Mouse (Mus musculus): ENCODE measurements around the gene Ptprj. TPM values are rescaled to one million over a fixed set of nuclear protein-coding genes. Genes with fewer than 3 reads are reported as not detected.

The Ptprj gene
- total and polyA plus RNA-seq, 3 experiments = 6.9 to 8.9 (median 7.3) TPM

DNA sequence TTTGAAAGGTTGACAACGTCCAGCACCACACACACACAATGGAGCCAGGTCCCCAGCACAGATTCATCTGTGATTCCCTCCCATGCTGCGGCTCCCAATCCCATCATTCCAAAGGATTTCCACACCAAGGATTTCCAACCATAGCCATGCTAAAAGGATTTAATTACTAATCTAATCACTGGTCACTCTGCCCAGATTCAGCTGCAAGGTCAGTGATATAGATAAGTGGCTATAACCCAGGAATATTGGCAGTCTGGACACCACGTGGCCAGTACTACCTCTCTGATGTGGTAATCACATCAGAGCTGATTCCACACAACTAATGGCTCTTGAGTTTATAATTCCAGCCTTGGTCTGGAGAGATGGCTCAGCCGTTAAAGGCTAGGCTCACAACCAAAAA, 41.2 kb downstream of the Ptprj start:
- Histone ChIP-seq H3K4me2 (ENCODE audit: insufficient read depth, low read depth, poor library complexity, severe bottlenecking) (no peak overlapping the region), H3K4me1 (ENCODE audit: control insufficient read depth in 1 of 2, insufficient read depth in 2 of 2) (peaks cover 22 to 63% of the 10 kb centered on the region in 2 experiments), H3K9me3 (replicated peaks; ENCODE audit: low read length) (no peaks in the 10 kb centered on the region), H3K27me3 (replicated peaks) (no peaks in the 10 kb centered on the region), H3K79me2 (replicated peaks; ENCODE audit: control insufficient read depth, extremely low read depth, insufficient read depth, poor library complexity, severe bottlenecking) (peaks cover 7% of the 10 kb centered on the region), H3K36me3 (replicated peaks in 1 of 2; ENCODE audit: control insufficient read depth in 1 of 2, insufficient read depth in 1 of 2, low read length in 1 of 2) (peaks cover 0 to 2% of the 10 kb centered on the region in 2 experiments), H3K4me3 (replicated peaks in 1 of 3; ENCODE audit: low read depth in 2 of 3, low read length in 2 of 3, poor library complexity in 1 of 3) (no peak overlapping the region), H3K27ac (ENCODE audit: insufficient read depth, low read depth) (no peak overlapping the region), H3K9ac (ENCODE audit: insufficient read depth, low read depth) (no peak overlapping the region)
- dilution Hi-C loops (cut with MboI; ENCODE audit: extremely low pct_ligation_motif_present, extremely low pct_unique_long_range_greater_than_20kb, low sequenced_read_pairs) (no loop called here), in situ Hi-C loops (cut with MboI; ENCODE audit: low pct_ligation_motif_present, low pct_unique_long_range_greater_than_20kb, low sequenced_read_pairs) (no loop called here)
- no peak for DNase-seq (ENCODE audit: extremely low read depth)
- TF ChIP-seq JUND (conservative IDR thresholded peaks at IDR 0.05; ENCODE audit: low read depth, low read length) = no peak
- no peak for TF ChIP-seq E2F4 (IDR thresholded peaks at IDR 0.05; ENCODE audit: insufficient replicate concordance, low read depth, low read length)
- no peak for TF ChIP-seq ETS1 (conservative IDR thresholded peaks at IDR 0.05; ENCODE audit: low read depth, low read length)

DNA sequence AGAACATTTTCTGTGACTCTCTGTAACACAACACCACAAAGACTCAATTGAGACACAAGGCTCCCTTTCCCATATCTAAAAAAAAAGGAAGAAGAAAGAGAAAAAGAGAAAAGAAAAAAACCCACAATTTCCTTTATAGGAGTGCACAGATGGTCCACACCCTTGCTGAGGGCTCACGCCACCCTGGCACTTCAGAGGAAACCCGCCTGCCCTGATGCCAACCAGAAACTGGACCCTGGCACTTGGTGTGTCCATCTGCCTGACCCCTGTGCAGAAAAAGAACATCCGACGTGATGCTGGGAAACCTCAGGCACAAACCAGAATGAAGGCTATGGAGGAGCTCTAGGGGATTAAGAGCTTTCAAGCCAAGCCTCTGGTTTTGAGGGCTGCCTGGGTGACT, 43.2 kb downstream of the Ptprj start:
- Histone ChIP-seq H3K9me3 (replicated peaks; ENCODE audit: low read length) (no peaks in the 10 kb centered on the region), H3K9ac (ENCODE audit: insufficient read depth, low read depth) (no peak overlapping the region), H3K36me3 (replicated peaks in 1 of 2; ENCODE audit: control insufficient read depth in 1 of 2, insufficient read depth in 1 of 2, low read length in 1 of 2) (peaks cover 0 to 2% of the 10 kb centered on the region in 2 experiments), H3K4me2 (ENCODE audit: insufficient read depth, low read depth, poor library complexity, severe bottlenecking) (no peak overlapping the region), H3K4me1 (ENCODE audit: control insufficient read depth in 1 of 2, insufficient read depth in 2 of 2) (peaks cover 16 to 63% of the 10 kb centered on the region in 2 experiments), H3K79me2 (replicated peaks; ENCODE audit: control insufficient read depth, extremely low read depth, insufficient read depth, poor library complexity, severe bottlenecking) (peaks cover 8% of the 10 kb centered on the region), H3K27me3 (replicated peaks) (no peaks in the 10 kb centered on the region), H3K27ac (ENCODE audit: insufficient read depth, low read depth) (no peak overlapping the region), H3K4me3 (replicated peaks in 1 of 3; ENCODE audit: low read depth in 2 of 3, low read length in 2 of 3, poor library complexity in 1 of 3) (no peak overlapping the region)
- no peak for DNase-seq (ENCODE audit: extremely low read depth)
- dilution Hi-C loops (cut with MboI; ENCODE audit: extremely low pct_ligation_motif_present, extremely low pct_unique_long_range_greater_than_20kb, low sequenced_read_pairs) = no loop called here
- TF ChIP-seq TBP (conservative IDR thresholded peaks at IDR 0.05; ENCODE audit: low read depth, low read length) = no peak
- TF ChIP-seq SIN3A (IDR thresholded peaks at IDR 0.05; ENCODE audit: low read length) = no peak
- TF ChIP-seq UBTF (IDR thresholded peaks at IDR 0.05; ENCODE audit: low read depth, low read length) = no peak
- no peak for TF ChIP-seq TCF12 (IDR thresholded peaks at IDR 0.05; ENCODE audit: low read depth, low read length)
- TF ChIP-seq RAD21 (IDR thresholded peaks at IDR 0.05; ENCODE audit: low read depth, low read length) = no peak
- no peak for TF ChIP-seq BHLHE40 (IDR thresholded peaks at IDR 0.05; ENCODE audit: low read depth, low read length)
- TF ChIP-seq POLR2A (IDR thresholded peaks at IDR 0.05; ENCODE audit: low read depth, low read length) = no peak
- in situ Hi-C loops (cut with MboI; ENCODE audit: low pct_ligation_motif_present, low pct_unique_long_range_greater_than_20kb, low sequenced_read_pairs) = no loop called here

DNA sequence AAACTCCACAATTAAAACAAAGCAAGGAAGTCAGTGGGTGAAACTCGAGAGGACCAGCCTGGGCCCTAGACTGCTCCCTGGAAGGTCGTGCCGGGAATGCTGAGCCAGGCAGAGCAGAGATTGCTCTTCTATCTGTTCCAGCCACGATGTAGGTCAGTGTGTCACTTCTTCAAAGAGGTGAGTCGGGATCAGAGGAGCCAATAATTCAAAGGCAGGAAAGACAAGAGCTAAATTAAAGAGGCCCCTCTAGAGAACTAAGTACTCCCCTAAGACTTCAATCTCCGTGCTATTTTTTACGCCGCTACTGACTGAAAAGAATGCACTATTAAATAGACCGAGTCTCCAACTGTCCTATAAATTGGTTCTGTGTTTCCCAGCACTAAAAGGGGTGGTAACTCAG, 43.9 kb downstream of the Ptprj start:
- H3K36me3 ChIP-seq (replicated peaks in 1 of 2; ENCODE audit: control insufficient read depth in 1 of 2, insufficient read depth in 1 of 2, low read length in 1 of 2) = peaks cover 0 to 2% of the 10 kb centered on the region in 2 experiments
- H3K4me3 ChIP-seq (replicated peaks in 1 of 3; ENCODE audit: low read depth in 2 of 3, low read length in 2 of 3, poor library complexity in 1 of 3) = no peak overlapping the region
- in situ Hi-C loops (cut with MboI; ENCODE audit: low pct_ligation_motif_present, low pct_unique_long_range_greater_than_20kb, low sequenced_read_pairs) (no loop called here), dilution Hi-C loops (cut with MboI; ENCODE audit: extremely low pct_ligation_motif_present, extremely low pct_unique_long_range_greater_than_20kb, low sequenced_read_pairs) (no loop called here)
- no peak overlapping the region for H3K27ac ChIP-seq (ENCODE audit: insufficient read depth, low read depth)
- no peak overlapping the region for H3K4me2 ChIP-seq (ENCODE audit: insufficient read depth, low read depth, poor library complexity, severe bottlenecking)
- peaks cover 14 to 63% of the 10 kb centered on the region in 2 experiments for H3K4me1 ChIP-seq (ENCODE audit: control insufficient read depth in 1 of 2, insufficient read depth in 2 of 2)
- DNase-seq (ENCODE audit: extremely low read depth) = no peak
- no peaks in the 10 kb centered on the region for H3K27me3 ChIP-seq (replicated peaks)
- TF ChIP-seq MAFK (IDR thresholded peaks at IDR 0.05; ENCODE audit: insufficient replicate concordance, low read length) = no peak
- no peak for TF ChIP-seq NRF1 (IDR thresholded peaks at IDR 0.05; ENCODE audit: low read depth, low read length)
- TF ChIP-seq JUND (conservative IDR thresholded peaks at IDR 0.05; ENCODE audit: low read depth, low read length) = no peak
- no peak for TF ChIP-seq ZC3H11A (IDR thresholded peaks at IDR 0.05; ENCODE audit: low read depth, low read length)
- TF ChIP-seq RCOR1 (conservative IDR thresholded peaks at IDR 0.05; ENCODE audit: low read depth, low read length) = no peak
- TF ChIP-seq TCF12 (IDR thresholded peaks at IDR 0.05; ENCODE audit: low read depth, low read length) = no peak
- no peak for TF ChIP-seq UBTF (IDR thresholded peaks at IDR 0.05; ENCODE audit: low read depth, low read length)
- no peak for TF ChIP-seq PAX5 (IDR thresholded peaks at IDR 0.05; ENCODE audit: low read length)
- no peak for TF ChIP-seq KAT2A (IDR thresholded peaks at IDR 0.05; ENCODE audit: insufficient replicate concordance, low read length)
- TF ChIP-seq CHD2 (IDR thresholded peaks at IDR 0.05; ENCODE audit: low read length) = no peak
- TF ChIP-seq BHLHE40 (IDR thresholded peaks at IDR 0.05; ENCODE audit: low read depth, low read length) = no peak
- peaks cover 8% of the 10 kb centered on the region for H3K79me2 ChIP-seq (replicated peaks; ENCODE audit: control insufficient read depth, extremely low read depth, insufficient read depth, poor library complexity, severe bottlenecking)
- no peak overlapping the region for H3K9ac ChIP-seq (ENCODE audit: insufficient read depth, low read depth)
- H3K9me3 ChIP-seq (replicated peaks; ENCODE audit: low read length) = no peaks in the 10 kb centered on the region

Measured in CH12.LX (cell line).